Mouse (Mus musculus) hindlimb bud, embryonic 11.5 days (tissue): ENCODE measurements around the gene H60b.
"Not testable (repeated sequence)": the region's sequence is repeated elsewhere in the genome, so short reads cannot be mapped to it uniquely, and the experiment has no call there.

Experiments used
- DNase-seq: peaks from one replicate; pipeline ENCODE4 v3.0.0-alpha.2; 2012; ENCODE audit warnings: low read depth, low spot score; ENCODE audit errors: extremely low spot score

The H60b gene

DNA sequence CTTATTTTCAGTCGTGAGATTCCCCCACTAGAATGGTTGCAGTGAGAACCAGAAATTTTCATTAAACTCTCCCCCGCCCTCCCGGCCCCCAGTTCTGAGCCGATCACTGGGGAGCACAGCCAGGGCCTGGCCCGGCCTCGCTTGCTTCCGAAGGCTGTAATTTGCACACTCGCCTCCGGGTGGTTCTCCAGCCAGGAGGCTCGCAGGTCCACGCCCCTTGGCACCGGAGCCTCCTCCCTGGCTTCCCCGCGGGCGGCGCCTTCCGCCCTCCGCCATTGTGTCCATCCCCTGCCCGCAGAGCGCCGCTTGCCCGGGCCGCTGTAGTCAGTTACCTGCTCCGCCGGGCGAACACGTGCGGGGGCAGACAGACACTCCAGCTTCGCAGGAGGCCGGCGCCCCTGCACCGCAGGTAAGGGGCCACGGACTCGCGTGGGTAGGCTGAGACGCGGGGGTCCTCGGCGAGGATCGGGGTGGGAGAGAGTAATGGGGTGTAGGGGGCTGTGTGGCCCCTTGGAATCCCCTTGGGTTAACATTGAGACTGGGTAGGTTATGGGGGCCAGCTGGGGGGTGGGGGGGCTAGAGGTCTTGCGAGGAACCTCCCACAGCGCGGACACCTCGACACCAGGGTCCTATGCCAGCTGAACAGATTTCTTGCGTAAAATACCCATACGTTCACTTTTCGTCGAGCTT is at the start of gene H60b, which contains the start of gene Raet1e:
Gene H60b (plus strand): TSS at position 277 of the 690 bp plus-strand sequence.
Gene Raet1e (plus strand): TSS at position 260 of the 690 bp plus-strand sequence.
- not testable (repeated sequence) for DNase-seq

DNA sequence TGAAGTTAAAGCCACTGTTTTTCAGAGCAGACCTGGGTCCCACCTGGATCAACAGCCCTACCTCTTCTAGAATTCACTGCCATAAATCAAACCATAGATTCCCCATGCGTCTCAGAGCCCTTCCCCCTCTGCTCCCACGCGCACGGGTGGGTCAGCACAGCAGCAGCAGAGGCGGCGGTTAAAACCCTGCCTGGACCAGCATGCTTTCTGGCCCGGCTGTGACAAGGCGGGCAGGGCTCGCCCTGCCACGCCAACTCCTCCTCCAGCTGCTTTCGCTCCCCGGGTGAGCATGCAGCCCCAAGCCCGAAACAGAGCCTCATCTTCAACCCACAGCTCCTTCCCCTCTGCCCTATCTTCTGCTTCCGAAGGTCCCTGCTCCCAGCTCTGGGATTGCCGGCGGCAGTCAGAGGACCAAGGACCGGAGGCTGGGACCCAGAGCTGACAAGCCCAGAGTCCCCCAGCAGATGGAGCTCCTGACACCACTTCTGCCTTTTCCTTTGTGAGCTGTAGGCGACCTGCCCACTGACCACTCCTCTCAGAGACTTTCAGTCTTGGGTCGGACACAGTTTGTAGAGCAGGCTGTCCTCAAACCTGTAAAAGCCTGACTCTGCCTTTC is 17.6 kb upstream of the H60b start:
- no peak for DNase-seq

DNA sequence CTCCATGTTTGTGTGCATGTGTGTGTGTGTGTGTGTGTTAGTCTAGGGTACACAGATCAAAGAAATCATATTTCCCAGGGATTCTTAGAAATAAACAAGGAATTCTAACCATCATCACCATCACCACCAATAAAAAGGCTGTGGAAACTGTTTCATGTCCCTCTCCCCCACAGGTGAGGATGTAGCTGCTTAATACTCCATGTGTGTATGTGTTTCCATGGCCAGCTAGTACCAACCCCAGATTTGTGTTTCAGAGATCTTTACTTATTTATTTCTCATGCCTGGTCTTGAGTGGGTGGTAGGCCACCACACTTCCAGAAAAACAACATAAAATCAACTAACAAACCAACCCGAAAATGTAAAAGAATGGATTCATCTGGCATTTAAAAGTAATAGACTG is 16.2 kb upstream of the H60b start:
- DNase-seq = peak; percentile 85

DNA sequence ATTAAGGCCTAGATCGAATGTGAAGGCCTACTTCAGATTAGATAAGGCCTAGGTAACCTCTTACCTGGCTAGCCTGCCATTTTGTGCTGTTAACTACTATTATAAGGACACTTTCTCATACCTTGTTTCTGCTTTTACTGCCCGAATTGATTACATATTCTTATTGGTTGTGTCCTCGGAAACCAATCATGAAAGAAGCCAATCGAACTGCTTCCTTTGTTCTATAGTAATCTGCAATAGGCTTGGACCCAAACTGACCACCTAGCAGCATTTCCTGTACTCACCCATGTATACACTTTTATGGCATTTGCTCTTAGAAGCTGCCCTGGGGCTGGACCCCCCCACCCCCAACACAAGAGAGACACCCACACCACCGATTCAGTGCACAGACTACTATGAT is 15.5 kb upstream of the H60b start:
- DNase-seq = no peak

DNA sequence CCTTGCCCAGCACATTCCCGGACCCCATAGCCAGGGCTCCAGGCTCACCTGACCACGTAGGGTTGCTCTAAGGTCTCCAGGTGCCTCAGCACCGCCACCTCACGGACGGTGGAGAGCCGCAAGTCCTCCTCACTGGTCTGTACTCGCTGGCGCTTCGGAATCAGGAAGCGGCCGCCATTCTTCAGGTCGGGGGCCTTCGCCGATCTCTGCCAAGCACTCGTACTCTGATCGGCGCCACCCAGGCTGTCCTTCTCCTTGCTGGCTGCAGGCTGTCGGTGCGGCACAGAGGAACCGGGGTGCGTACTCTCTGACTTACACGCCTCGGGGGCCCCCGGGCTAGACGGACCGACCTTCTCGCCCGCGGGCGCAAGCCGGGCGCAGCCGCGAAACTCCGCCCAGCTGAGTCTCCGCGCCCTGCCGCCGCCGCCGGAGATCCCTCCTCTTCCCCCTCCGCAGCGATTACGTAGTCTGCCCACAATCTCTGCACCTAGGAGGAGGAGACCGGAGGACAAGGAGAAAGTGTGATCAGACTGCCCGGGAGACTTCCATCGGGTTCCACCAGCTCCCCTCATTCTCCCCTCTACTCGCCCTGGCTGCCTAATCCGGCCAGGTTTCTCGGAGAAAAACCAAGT is 9.8 kb upstream of the H60b start:
- DNase-seq = no peak

DNA sequence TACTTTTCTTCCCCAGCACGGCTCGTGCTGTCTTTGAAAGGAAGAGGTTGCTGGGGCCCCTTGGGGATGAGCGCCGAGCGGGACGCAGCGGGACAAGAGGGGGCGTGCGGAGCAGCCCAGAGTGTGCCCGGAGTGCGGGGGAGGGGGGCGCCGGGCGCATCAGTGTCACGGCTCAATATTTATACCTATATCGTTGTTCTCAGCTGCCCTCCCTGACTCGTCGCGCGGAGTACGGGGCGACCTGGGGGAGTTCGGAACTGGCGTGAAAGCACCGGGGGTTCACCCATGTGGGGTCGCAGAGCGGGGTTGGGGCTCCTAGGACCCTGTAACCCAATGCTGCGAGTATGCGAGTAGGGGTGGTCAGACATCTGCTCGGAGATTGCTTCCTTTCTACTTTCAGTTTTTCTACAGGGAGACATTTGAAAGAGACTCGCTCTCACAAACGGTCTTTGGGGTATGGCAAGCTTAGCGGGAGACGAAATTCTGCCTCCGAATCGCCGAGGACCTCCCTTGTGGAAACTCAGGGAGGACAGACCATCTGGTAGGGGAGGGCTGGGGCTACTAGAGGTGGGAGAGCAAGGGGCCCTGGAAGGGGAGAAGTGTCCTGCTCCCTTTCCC is 9.2 kb upstream of the H60b start, which contains the start of gene E030030I06Rik:
Gene E030030I06Rik (minus strand): TSS at position 198 of the 618 bp plus-strand sequence.
- no peak for DNase-seq

DNA sequence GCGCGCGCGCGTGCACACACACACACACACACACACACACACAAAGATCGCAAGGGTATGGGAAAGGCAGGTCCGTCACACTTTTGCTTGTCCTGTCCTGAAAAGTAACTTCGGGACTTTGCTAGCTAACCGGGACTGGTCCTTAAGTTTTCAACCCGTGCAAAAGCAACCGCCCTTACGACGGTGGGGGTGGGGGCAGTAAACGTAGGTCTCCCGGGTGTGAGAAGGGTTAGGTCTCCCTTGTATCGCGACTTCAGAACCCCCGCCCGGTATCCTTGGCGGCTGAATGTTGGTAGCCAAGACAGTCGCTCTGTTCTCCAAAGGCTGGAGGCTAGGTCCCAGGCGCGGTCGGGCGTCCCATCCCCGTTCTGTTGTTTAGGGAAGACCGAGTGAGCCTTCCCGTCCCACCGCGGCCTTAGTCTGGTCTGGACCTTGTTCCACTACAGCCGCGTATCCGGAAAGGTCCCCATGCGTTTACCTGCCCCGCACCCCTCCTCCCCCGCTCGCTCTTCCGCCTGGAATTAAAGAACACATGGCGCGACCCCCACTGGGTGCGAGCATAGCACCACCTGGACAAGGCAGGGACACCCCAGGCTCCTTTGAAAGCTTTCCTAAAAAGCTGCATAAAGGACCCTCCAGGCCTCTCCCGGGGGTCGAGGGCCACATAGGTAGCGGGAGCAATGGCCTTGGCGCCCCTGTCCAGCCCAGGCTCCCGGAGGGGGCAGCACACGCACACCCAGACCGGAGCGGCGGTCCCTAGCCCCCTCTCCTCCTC is 8.5 kb upstream of the H60b start:
- no peak for DNase-seq

DNA sequence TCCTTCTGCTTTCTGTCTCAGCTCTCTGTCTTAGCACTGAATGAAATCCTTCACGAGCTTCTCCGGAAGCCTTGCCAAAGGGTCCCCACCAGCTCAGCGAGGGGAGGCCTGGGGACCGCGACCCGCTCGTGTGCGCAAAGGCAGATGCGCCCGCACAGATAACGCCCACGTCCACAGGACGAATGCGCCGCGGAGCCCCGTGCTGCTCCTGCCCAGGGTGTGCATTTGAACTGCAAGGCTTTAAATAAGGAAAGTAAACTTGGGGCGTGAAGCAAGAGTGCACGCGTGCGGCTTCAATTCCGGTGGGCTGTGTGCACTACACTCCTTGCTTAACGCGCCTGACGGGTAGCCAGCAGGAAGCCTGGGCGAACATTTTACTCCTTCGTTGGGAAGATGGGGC is 7.8 kb upstream of the H60b start:
- no peak for DNase-seq

DNA sequence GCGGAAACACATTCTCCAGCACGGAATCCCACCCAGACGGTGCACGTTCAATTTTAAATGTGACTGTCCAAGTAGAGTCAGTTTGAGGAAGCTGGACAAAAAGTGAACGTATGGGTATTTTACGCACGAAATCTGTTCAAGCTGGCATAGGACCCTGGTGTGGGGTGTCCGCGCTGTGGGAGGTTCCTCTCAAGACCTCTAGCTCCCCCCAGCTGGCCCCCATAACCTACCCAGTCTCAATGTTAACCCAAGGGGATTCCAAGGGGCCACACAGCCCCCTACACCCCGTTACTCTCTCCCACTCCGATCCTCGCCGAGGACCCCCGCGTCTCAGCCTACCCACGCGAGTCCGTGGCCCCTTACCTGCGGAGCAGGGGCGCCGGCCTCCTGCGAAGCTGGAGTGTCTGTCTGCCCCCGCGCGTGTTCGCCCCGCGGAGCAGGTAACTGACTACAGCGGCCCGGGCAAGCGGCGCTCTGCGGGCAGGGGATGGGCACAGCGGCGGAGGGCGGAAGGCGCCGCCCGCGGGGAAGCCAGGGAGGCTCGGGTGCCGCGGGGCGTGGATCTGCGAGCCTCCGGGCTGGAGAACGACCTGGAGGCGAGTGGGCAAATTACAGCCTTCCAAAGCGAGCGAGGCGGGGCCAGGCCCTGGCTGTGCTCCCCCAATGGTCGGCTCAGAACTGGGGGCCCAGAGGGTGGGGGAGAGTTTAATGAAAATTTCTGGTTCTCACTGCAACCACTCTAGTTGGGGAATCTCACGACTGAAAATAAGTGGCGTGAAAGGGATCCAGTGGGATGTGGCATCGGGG is 7.1 kb upstream of the H60b start:
- not testable (repeated sequence) for DNase-seq

DNA sequence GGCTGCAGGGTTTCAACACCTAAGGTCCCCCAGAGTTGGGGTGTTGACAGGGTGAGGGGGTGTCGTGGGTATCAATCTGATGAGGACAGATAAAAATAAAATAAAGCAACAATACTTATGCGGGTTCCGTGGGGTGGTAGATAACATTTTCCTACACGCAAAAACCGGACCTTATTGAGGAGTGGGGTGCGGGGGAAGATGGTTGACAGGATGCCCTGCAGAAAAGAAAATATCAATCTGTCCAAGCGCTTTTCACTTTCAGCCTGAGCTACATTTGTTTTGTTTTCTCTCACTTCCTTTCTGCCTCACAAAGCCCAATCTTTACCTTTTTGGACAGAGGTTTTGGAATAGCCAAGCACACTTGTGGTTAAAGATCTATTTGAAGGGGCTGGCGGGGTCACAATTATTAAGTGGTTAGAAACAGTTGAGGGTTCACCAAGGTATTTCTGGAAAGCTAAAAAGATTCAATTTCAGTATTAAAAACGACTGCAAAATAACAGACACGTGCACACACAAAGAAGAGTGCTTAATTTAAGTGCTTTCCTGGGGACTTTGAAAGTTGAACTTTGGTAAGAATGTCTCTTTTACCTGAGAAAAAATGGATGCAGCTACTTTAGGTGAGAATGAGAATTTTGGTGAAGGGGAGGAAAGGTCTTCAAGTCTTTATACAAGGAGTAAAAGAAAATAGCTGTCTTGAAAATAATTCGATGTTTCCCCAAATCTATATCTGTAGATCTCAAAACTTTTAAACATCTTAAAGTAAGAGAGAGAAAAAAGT is 6.3 kb upstream of the H60b start:
- not testable (repeated sequence) for DNase-seq

DNA sequence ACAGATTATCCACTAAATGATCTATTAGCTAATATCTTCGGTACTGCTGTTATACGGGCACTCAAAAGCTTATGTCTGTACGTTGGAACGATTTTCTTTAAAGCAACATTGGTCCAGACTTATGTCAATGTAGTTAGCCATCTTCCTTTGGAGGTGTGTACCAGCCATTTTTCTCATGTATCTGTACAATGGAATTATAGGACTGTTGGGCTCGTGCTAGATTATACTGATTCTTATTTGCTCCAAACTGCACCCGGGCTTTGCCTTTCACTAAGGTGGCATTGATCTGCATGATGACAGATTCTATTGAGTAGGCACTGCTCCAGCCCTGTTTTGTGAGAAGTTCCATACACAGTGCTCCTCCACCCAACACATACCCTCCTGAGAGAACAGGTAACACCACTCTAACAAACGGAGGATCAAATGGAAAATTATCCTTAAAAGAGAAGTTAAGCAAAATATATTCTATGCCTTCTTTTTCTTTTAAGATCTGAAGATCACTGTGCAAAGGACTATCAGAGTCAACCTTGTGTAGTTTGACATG is 5.2 kb upstream of the H60b start:
- not testable (repeated sequence) for DNase-seq

DNA sequence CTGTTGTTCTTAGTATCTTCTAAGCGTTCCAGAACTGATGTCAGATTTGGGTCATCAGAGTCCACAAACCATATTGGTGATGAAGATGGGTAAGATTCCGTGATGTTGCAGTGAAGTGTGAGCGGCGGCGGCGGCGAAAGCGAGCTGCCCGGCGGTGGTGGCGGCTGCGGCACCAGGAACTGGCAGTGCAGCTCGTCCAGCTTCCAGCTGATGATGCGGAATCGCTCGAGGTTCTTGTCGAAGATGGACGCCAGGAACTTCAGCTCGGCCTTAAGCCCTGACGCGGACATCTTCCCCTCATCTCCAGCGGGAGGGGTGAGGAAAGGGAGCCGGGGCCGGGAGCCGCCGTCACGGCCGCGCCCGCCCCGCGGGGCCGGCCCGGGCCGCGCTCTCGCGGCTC is 4.3 kb upstream of the H60b start:
- DNase-seq = not testable (repeated sequence)

DNA sequence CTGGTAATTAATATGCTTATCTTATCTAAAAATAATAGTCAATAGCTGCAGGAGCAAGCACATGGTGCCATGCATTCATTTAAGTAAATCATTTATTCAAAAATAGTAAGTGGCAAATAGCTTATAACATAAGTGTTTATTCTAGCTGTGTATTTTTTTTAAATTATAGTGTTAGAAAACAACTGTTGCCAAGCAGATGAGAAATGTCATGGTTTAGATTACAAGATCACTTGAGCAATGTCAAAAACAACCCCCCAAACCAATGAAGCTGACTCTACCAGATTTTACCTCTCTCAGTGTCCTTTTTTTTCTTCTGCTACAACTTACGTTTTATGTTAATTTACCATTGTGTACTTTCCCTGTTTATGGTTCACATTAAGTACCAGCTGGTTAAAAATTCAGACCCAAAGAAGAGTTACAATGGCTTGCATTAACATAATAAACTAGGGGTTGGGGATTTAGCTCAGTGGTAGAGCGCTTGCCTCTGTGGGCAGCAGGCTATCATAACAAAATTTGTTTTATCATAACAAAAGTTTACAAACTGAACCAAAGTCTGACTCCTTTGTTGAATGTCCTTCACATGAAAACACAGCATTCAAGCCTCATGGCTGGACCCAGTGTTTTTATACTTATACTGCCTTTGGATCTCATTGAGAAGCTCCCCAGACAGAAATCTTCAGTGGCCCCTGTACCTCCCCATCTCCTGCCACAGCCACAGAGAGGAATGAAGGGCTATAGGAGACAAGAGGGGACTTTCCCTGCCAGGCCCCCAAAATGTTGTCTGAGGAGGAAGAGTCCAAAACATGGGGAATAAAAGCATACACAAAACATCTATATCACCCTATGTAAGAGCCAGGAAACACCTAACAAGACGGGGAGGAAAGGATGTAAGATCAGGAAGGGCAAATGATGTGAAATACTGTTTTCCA is 3.3 kb upstream of the H60b start:
- no peak for DNase-seq

DNA sequence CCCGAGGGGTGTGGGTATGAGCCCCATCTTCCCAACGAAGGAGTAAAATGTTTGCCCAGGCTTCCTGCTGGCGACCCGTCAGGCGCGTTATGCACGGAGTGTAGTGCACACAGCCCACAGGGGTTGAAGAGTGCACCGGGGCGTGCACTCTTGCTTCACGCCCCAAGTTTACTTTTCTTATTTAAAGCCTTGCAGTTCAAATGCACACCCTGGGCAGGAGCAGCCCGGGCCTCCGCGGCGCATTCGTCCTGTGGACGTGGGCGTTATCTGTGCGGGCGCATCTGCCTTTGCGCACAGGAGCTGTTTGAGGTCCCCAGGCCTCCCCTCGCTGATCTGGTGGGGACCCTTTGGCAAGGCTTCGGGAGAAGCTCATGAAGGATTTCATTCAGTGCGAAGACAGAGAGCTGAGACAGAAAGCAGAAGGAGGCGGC is 760 bp downstream of the H60b start:
- DNase-seq = no peak

DNA sequence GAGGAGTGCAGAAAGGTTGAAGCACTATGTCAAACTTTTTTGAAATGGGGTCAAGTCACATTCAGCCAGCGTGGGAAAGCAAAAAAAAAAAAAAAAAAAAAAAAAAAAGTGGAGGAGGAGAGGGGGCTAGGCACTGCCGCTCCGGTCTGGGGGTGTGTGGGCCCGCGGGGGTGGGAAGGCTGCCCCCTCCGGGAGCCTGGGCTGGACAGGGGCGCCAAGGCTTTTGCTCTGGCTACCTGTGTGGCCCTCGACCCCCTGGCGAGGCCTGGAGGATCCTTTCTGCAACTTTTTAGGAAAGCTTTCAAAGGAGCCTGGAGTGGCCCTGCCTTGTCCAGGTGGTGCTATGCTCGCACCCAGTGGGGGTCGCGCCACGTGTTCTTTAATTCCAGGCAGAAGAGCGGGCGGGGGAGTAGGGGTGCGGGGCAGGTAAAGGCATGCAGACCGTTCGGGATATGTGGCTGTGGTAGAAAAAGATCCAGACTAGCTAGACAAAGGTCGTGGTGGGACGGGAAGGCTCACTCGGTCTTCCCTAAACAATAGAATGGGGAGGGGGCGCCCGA is 1.3 kb downstream of the H60b start:
- DNase-seq = no peak

DNA sequence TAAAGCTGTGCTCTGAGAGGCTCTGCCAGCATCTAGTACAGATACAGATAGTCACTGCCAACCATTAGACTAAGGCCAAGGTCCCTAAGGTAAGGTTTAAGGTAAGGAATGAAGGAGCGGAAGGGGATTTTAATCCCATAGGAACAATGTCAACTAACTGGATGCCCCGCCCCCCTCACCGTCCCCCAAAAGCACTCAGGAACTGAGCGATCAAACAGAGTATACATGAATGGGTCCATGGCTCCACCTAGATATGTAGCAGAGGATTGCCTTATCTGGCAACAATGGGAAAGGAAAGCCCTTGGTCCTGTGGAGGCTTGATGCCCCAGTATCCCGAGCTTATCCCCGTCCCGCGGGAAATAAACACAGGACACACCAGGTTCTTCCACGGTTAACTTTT is 4.9 kb downstream of the H60b start:
- DNase-seq = not testable (repeated sequence)

DNA sequence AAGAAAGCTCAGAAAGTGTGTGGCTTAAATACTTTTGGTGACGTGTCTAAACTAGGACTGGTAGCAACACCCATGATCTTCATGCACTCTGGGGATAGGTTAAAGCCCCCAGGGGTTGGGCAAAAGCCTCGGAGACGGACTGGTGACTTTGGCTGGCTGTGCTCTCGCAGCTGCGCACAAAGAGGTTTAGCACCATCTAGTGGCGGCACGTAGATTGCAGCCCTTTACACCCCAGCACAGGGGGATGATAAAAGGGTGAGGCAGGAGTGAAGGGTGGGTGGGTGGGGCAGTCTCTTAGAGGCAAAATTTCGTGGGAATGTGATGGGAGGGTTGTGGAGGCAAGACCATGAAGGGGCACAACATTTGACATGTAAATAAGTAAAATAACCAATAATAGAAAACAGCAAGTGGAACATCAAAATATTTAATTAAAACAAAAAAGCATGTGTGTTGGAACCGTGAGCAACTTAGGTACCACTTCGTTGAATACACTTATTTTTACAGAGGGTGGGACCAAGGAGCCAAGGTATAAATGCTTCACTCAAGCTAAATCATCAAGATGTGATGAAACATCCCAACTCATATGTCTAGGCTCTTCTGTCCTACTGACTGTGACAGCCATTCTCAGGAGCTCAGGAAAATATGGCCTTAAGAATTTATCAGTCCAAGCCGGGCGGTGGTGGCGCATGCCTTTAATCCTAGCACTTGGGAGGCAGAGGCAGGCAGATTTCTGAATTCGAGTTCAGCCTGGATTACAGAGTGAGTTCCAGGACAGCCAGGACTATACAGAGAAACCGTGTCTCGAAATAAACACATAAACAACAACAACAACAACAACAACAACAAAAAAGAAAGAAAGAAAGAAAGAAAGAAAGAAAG is 5.6 kb downstream of the H60b start:
- not testable (repeated sequence) for DNase-seq
